Mouse (Mus musculus) embryonic facial prominence, embryonic 11.5 days (tissue): ENCODE measurements around the gene Gpr26. TPM values are rescaled to one million over a fixed set of nuclear protein-coding genes. Genes with fewer than 3 reads are reported as not detected.
A peak's percentile ranks its signal among the peaks of the same experiment; 100 is the strongest.

ENCODE experiments used
- ATAC-seq: fragments of 200-750 bp; cut with Nextera tagmentation; replicated peaks from 2 replicates; pipeline ENCODE4 v1.8.0; 2017; ENCODE audit warnings: low read depth; ENCODE audit not compliant: insufficient number of reproducible peaks, low FRiP score, low TSS enrichment
- DNase-seq: peaks from one replicate; pipeline ENCODE4 v3.0.0-alpha.2; 2015; ENCODE audit warnings: low spot score
- H3K27ac ChIP-seq: fragments of 300-500 bp; sonication (generic); replicated peaks from 2 replicates; pipeline ENCODE4 v1.5.1; 2014; ENCODE audit warnings: mild to moderate bottlenecking, low read depth, low read length, control low read depth
- H3K27me3 ChIP-seq: fragments of 300-500 bp; sonication (generic); 2 replicates; pipeline ENCODE4 v1.6.1; 2014; ENCODE audit warnings: mild to moderate bottlenecking, low read length, moderate library complexity, mixed read lengths; ENCODE audit not compliant: control insufficient read depth, insufficient read depth
- H3K36me3 ChIP-seq: fragments of 300-500 bp; sonication (generic); replicated peaks from 2 replicates; pipeline ENCODE4 v1.6.1; 2014; ENCODE audit warnings: low read depth, mild to moderate bottlenecking, low read length, moderate library complexity, mixed read lengths; ENCODE audit not compliant: control insufficient read depth, insufficient read depth
- H3K4me1 ChIP-seq: fragments of 300-500 bp; sonication (generic); 2 replicates; pipeline ENCODE4 v1.6.1; 2014; ENCODE audit warnings: low read length, mixed read lengths; ENCODE audit not compliant: control insufficient read depth, insufficient read depth
- H3K4me2 ChIP-seq: fragments of 300-500 bp; sonication (generic); 2 replicates; pipeline ENCODE4 v1.6.1; 2014; ENCODE audit warnings: low read depth, mild to moderate bottlenecking, control low read depth, low read length, moderate library complexity
- H3K4me3 ChIP-seq: fragments of 300-500 bp; sonication (generic); 2 replicates; pipeline ENCODE4 v1.5.1; 2014; ENCODE audit warnings: low read depth, low read length, control low read depth
- H3K9ac ChIP-seq: fragments of 300-500 bp; sonication (generic); replicated peaks from 2 replicates; pipeline ENCODE4 v1.6.1; 2014; ENCODE audit warnings: mild to moderate bottlenecking, control low read depth, low read length
- H3K9me3 ChIP-seq: fragments of 300-500 bp; sonication (generic); replicated peaks from 2 replicates; pipeline ENCODE4 v1.6.1; 2016; ENCODE audit warnings: mild to moderate bottlenecking, low read length, inconsistent platforms, mixed read lengths; ENCODE audit not compliant: control insufficient read depth
- WGBS: fragments of 180-500 bp; shearing (Covaris S2); extraction: QIAGEN DNeasy Blood & Tissue Kit; methylation state at CpG from one replicate; pipeline ENCODE4 v1.1.7; 2014; 5-methylcytosine and 5-hydroxymethylcytosine counted together
- polyA plus RNA-seq: library from polyadenylated mRNA; unstranded; fragments of >200 nt; fragmentation: Nextera tagmentation; extraction: Ambion mirVana; gene quantifications from 2 replicates; pipeline ENCODE4 v1.2.1, GENCODE M21; 2014

The Gpr26 gene
- polyA plus RNA-seq, 1 experiment from 2014 or later, result 0.06 TPM

DNA sequence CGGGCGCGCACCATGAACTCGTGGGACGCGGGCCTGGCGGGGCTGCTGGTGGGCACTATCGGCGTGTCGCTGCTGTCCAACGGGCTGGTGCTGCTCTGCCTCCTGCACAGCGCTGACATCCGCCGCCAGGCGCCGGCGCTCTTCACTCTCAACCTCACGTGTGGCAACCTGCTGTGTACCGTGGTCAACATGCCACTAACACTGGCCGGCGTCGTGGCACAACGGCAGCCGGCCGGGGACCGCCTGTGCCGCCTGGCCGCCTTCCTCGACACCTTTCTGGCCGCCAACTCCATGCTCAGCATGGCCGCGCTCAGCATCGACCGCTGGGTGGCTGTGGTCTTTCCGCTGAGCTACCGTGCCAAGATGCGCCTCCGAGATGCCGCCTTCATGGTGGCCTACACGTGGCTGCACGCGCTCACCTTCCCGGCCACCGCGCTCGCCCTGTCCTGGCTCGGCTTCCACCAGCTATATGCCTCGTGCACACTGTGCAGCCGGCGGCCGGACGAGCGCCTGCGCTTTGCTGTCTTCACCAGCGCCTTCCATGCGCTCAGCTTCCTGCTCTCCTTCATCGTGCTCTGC lies 745 bp downstream of the Gpr26 start:
- peak overlapping the region; percentile 17 for H3K4me3 ChIP-seq
- peak overlapping the region; percentile 49 for H3K4me2 ChIP-seq
- no peaks in the 10 kb centered on the region for H3K4me1 ChIP-seq
- ATAC-seq, result 0 out of 2 replicates have a peak, but pooled peaks have one; percentile 39
- H3K27me3 ChIP-seq, result peaks cover 31% of the 10 kb centered on the region
- peak; percentile 53 for DNase-seq
- WGBS, result 7% methylated on average over 55 of the region's 57 CpGs
- no peaks in the 10 kb centered on the region for H3K9me3 ChIP-seq
- no peaks in the 10 kb centered on the region for H3K36me3 ChIP-seq
- H3K27ac ChIP-seq, result no peak overlapping the region
- no peak overlapping the region for H3K9ac ChIP-seq

DNA sequence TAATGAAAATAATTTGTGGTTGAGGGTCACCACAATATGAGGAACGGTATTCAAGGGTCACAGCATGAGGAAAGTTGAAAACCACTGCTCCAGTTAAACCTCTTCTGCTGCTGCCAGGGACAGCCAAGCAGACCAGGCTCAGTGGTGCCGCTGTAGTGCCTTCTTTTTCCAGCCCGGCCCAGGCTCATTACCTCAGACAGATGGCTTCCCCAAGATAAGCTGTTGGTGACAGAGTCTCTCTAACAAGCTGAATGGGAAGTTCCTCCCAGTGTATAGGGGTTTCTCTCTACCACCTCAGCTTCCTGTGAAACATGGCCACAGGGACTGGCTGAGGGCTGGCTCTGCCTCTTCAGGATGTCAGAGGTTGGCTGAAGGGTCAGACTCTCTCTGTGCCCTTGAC lies 4.0 kb downstream of the Gpr26 start:
- 71% methylated on average over 3 of the region's 3 CpGs for WGBS
- H3K27ac ChIP-seq, result no peak overlapping the region
- ATAC-seq (no peak), DNase-seq (no peak)
- no peak overlapping the region for H3K4me2 ChIP-seq
- H3K4me1 ChIP-seq, result no peaks in the 10 kb centered on the region
- no peaks in the 10 kb centered on the region for H3K36me3 ChIP-seq
- no peaks in the 10 kb centered on the region for H3K9me3 ChIP-seq
- peaks cover 31% of the 10 kb centered on the region for H3K27me3 ChIP-seq
- no peak overlapping the region for H3K9ac ChIP-seq
- H3K4me3 ChIP-seq, result no peak overlapping the region

- DNase-seq (no peak), ATAC-seq (no peak)
- Histone ChIP-seq H3K4me1 (no peaks in the 10 kb centered on the region), H3K27me3 (no peaks in the 10 kb centered on the region), H3K36me3 (no peaks in the 10 kb centered on the region), H3K9me3 (no peaks in the 10 kb centered on the region), H3K9ac (no peak overlapping the region), H3K27ac (no peak overlapping the region), H3K4me2 (no peak overlapping the region), H3K4me3 (no peak overlapping the region)
- WGBS, result 64% methylated on average over 6 of the region's 6 CpGs
Observed at GRCm38 (mm10) chr7:131975867-131976266, 9.6 kb downstream of the Gpr26 start.

DNA sequence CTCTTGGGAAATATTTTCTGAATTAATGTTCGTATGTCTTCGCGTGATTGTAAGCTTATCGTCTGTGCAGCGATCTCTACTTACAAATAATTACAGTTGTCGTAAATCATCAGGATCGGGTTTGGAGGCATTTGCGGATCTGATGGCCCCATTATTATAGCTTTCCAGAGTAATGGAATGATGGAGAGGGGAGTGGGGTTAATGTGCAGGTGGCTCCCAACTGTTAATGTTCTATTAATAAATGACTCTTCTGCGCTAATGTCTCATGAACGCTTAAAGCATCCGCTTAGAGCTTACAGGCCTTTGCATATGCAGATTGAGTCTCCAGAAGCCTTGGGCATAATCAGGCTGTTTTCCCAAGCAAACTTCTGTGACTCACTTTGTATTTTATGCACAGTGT lies 12.3 kb downstream of the Gpr26 start:
- Histone ChIP-seq H3K27me3 (no peaks in the 10 kb centered on the region), H3K36me3 (no peaks in the 10 kb centered on the region), H3K9ac (no peak overlapping the region), H3K4me2 (no peak overlapping the region), H3K4me1 (no peaks in the 10 kb centered on the region), H3K27ac (no peak overlapping the region), H3K9me3 (no peaks in the 10 kb centered on the region), H3K4me3 (no peak overlapping the region)
- 78% methylated on average over 11 of the region's 11 CpGs for WGBS
- ATAC-seq (no peak), DNase-seq (no peak)

GRCm38 (mm10) chr7:131989056-131989455 lies 22.8 kb downstream of the Gpr26 start:
- ATAC-seq (no peak), DNase-seq (no peak)
- Histone ChIP-seq H3K4me1 (no peaks in the 10 kb centered on the region), H3K36me3 (no peaks in the 10 kb centered on the region), H3K27me3 (no peaks in the 10 kb centered on the region), H3K4me3 (no peak overlapping the region), H3K9ac (no peak overlapping the region), H3K9me3 (no peaks in the 10 kb centered on the region), H3K27ac (no peak overlapping the region), H3K4me2 (no peak overlapping the region)
- 15% methylated on average over 6 of the region's 6 CpGs for WGBS

DNA sequence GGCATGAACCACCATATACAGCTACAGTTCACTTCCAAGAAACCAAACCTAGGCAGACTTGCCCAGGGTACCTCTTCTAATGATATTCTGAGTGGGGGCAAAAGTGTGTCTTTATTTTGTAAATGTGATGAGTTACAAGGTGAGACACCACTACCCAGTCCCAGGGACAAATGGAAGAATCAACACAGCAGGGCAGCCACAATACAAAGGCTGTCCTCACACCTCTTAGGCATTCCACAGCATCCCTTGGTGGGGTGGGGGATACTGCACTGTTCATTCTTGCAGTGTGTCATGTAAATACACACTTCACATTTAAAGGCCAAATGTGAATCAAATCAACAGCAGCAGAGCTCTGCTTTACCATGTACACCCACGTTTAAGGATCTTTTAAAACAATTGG lies 26.0 kb downstream of the Gpr26 start:
- H3K36me3 ChIP-seq, result no peaks in the 10 kb centered on the region
- H3K4me1 ChIP-seq, result no peaks in the 10 kb centered on the region
- 61% methylated on average over 1 of the region's 1 CpGs for WGBS
- H3K4me3 ChIP-seq, result no peak overlapping the region
- H3K4me2 ChIP-seq, result no peak overlapping the region
- ATAC-seq (no peak), DNase-seq (no peak)
- no peaks in the 10 kb centered on the region for H3K9me3 ChIP-seq
- H3K27ac ChIP-seq, result no peak overlapping the region
- H3K9ac ChIP-seq, result no peak overlapping the region
- no peaks in the 10 kb centered on the region for H3K27me3 ChIP-seq

- no peak for ATAC-seq
- Histone ChIP-seq H3K4me3 (no peak overlapping the region), H3K9me3 (no peaks in the 10 kb centered on the region), H3K9ac (no peak overlapping the region), H3K4me1 (no peaks in the 10 kb centered on the region), H3K36me3 (no peaks in the 10 kb centered on the region), H3K27ac (no peak overlapping the region), H3K4me2 (no peak overlapping the region), H3K27me3 (no peaks in the 10 kb centered on the region)
- 70% methylated on average over 3 of the region's 3 CpGs for WGBS
- no peak for DNase-seq
Observed at GRCm38 (mm10) chr7:131992873-131993272, 26.6 kb downstream of the Gpr26 start.

DNA sequence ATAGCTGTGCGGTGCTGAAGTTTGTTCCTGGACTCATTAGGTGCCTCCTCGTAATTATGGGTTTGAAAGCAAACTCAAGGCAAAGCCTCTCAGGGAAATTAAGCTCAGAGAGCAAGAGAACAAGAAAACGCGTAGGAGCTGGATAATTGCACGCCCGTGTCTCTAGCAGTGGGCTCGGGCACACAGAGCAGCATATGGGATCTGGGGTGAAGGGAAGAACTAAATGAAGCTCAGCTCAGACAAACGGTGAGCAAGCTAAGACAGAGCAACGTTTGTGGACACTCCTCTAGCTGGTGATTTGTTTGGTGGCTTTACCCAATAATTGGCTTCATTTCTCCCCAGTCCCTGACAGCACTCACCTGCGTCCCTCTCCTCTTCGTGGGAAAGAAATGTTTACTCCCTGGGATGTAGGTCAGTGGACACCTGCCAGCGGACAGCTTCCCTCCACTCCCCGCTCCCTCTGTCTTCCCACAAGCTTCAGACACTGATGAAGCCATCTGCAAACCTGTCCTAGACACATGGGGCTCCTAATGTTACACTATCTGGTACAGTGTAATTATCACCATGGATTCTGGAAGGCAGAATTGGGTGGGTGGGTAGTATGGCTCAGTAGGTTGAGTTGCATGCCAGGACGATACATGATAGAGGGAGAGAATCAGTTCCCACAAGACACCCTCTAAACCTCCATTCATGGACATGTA lies 39.9 kb downstream of the Gpr26 start:
- no peak overlapping the region for H3K4me3 ChIP-seq
- 60% methylated on average over 14 of the region's 14 CpGs for WGBS
- H3K4me2 ChIP-seq, result no peak overlapping the region
- H3K9ac ChIP-seq, result no peak overlapping the region
- DNase-seq (no peak), ATAC-seq (no peak)
- no peaks in the 10 kb centered on the region for H3K36me3 ChIP-seq
- H3K27ac ChIP-seq, result no peak overlapping the region
- no peaks in the 10 kb centered on the region for H3K9me3 ChIP-seq
- no peaks in the 10 kb centered on the region for H3K27me3 ChIP-seq
- H3K4me1 ChIP-seq, result no peaks in the 10 kb centered on the region
